Mouse (Mus musculus): ENCODE data around the gene Racgap1.

The Racgap1 gene

GRCm38 (mm10) chr15:99618595-99618994, 32.9 kb downstream of the Racgap1 start:
- DNase-seq (ENCODE audit: low spot score) = no peak

DNA sequence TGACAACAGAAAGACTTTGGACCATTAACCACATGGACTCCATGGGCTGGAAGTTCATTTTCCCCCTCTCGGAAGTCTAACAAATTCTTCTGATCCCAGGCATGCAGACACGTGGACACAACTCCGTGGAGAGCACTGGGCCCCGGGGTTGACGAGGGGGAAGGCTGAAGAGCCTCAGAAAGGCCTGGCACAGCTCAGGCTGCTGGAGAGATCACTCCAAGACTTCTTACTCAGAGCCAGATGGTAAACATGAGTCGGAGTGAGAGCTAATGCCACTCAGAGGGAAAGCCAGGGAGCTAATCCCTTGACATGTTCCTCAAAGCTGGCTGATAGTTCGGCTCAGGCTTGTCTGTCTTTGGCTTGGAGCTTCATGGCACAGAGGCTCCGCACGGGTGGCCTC, 36.2 kb downstream of the Racgap1 start:
- DNase-seq (ENCODE audit: low spot score) = no peak

- DNase-seq (ENCODE audit: low spot score) = peak; percentile 40
These were observed 36.7 kb downstream of the Racgap1 start for GRCm38 (mm10) chr15:99614753-99615152.

DNA sequence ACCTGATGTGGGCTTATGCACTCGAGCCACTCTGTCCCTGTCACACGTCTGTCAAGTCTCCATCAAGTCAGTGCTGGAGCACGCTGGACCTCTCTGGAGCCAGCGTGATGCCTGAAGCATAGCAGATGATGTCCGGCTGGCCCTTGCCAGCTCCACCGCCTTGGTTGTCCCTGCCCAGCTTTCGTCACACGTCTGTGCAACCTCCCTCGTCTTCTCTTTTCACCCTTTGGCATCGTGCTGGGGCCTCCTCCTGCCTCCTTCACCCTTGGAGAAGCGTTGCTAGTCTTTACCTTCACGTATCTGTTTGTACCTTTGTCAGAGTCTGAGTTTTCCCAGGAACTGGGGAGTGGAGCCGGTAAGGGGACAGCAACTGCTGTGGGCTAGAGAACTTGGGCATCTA, 37.2 kb downstream of the Racgap1 start:
- no peak for DNase-seq (ENCODE audit: low spot score)

DNA sequence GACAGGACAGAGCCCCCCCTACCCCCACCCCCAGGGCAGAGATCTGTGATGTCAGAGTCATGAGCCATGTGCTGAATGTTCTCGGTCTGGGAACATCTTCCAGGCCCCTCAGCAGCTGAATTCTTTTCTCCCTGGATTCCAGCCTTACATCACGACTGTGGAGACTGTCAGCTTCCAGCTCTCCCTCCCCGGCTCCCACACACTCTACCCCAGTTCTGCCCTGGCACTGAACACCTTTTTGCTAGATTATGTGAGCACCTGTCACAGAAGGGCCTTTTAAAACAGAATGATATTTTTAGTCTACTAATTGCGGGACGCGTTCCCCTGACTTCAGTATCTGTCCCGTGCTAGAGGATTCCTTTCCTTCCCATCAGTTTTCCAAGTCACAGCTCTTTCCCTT, 39.9 kb downstream of the Racgap1 start:
- no peak for DNase-seq (ENCODE audit: low spot score)

DNA sequence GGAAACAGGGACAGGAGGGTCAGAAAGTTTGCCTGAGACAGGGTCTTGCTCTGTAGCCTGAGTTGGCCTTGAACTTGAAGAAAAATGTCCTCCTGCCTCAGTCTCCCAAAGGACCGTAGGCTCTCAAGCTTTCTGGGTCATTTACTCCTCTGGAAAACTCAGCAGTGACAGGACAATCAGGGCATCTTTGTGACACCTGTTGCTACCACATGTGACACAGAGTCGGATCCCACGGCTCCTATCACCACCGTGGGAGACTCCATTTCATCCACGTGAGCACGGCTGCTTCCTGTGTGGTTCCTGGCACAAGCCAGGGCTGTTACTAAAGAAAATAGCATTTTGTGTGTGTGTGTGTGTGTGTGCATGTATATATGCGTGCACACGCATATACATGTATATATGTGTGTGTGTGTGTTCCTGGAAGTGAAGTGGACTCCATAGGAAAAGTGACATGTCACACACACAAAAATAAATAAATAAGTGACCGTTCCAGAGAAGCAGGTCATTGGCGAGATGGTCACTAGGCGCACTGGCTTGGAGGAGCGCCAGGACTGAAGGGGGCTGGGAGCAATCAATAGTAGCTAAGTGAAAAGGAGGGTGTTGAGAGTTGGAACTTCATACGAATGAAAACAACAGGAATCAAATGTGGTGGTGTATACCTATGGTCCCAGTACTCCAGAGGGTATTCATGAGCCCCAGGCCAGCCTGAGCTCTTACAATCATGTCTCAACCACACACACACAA, 42.9 kb downstream of the Racgap1 start:
- DNase-seq (ENCODE audit: low spot score) = no peak

- no peak for DNase-seq (ENCODE audit: low spot score)
These were observed 43.9 kb downstream of the Racgap1 start for GRCm38 (mm10) chr15:99607388-99608113.

- DNase-seq (ENCODE audit: low spot score) = no peak
These were observed 44.9 kb downstream of the Racgap1 start for GRCm38 (mm10) chr15:99606515-99606914.

GRCm38 (mm10) chr15:99605595-99605994, 45.9 kb downstream of the Racgap1 start:
- no peak for DNase-seq (ENCODE audit: low spot score)

- DNase-seq (ENCODE audit: low spot score) = no peak
These were observed 48.2 kb downstream of the Racgap1 start for GRCm38 (mm10) chr15:99603216-99603615.

DNA sequence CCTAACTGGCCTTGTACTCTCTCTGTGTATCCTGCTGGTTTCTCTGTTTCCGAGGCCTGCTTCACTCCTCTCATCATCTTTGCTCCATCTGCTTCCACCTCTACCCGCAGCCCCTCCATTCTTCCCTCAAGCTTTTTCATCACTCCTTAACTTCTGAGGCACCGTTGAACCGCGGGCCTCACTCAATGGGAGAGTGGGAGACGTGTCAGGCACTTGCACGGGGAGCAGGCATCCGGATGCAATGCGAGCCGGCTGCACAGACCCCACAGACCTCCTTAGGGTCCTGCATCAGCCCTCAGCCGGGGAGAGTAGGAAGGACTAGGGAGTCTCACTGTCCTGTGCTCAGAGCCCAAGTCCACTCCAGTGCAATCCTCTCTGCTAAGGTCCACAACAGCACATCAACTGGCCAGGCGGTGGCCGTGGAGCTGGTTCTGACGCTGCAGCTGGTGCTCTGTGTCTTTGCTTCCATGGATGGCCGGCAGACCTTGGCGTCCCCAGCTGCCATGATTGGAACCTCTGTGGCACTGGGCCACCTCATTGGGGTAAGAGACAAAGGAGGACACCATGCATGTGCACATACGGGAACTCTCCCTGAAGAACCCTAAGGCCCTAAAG, 49.1 kb downstream of the Racgap1 start:
- no peak for DNase-seq (ENCODE audit: low spot score)

GRCm38 (mm10) chr15:99601823-99602120, 49.7 kb downstream of the Racgap1 start:
- DNase-seq (ENCODE audit: low spot score) = no peak

GRCm38 (mm10) chr15:99600986-99601822, 50.3 kb downstream of the Racgap1 start, which contains the start of gene Aqp6:
Gene Aqp6, plus strand, starts transcription at chr15:99601400.
- DNase-seq (ENCODE audit: low spot score) = no peak

- DNase-seq (ENCODE audit: low spot score) = no peak
These were observed 52.0 kb downstream of the Racgap1 start for GRCm38 (mm10) chr15:99599245-99600070.

DNA sequence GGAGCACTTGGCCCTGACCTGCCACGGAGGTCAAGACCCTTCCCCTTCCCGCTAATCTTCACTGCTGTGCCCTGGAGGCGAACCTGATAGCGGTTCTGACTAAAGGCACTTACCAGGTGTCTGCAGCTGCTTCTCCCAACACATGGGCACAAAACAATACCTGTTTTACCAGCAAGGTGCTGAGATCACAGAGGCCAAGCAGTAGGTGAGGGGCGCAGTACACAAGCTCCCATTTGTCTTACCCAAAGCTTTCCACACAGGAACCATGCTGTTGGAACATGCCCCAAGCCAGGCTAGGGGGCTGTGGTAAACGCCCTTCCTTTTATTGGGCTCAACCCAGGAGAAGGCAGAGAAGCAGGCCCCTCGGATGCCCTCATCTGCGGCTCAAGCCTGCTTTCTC, 53.9 kb downstream of the Racgap1 start:
- DNase-seq (ENCODE audit: low spot score) = no peak

DNA sequence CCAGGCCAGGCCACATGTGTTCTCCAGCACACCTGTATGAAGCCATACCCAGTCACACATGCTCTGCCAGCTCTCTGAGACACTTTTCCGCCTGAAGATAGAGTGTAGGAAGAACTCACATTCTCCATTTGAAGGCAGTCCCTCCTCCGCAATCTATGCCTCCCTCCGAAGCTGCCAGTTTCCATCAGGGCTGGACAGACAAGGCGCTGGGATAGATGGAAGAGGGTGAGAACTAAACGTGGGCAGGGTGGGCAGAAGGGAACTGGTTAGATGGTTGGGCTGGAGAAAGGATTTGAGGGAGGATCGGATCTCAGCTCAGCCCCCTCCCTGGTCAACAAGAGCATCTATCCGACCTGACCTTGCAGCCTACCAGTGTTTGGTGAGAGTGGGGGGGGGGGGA, 54.6 kb downstream of the Racgap1 start:
- no peak for DNase-seq (ENCODE audit: low spot score)

DNA sequence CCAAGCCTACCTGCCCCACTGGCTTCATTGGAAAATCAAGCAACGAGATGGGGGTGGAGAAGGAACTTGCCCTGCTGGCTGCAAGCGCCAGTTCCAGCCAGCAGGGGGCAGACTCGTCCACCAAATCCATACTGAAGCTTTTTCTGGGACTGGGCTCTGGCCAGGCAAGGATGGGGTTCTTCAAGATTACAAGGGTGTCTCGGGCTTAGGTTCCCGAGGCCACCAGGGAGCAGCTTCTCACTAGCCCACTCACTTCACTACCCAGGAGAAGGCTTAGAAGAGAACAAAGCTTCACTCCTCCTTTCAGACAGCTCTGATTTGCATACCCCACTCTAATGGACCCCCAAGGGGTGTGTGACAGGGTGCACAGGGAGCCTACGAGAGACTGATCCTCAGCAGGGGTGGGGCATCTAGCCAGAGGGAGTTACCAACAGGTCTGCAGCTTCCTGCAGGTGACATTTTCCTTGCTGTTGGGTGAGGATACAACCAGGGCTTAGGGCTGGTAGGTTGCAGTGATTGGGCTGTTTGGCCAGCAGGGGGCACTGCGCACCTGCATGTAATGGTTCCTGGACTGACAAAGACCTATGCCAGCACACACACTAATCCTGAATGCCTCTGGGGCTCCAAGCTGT, 55.3 kb downstream of the Racgap1 start:
- peak; percentile 82 for DNase-seq (ENCODE audit: low spot score)

- no peak for DNase-seq (ENCODE audit: low spot score)
These were observed 56.5 kb downstream of the Racgap1 start for GRCm38 (mm10) chr15:99594951-99595350.

DNA sequence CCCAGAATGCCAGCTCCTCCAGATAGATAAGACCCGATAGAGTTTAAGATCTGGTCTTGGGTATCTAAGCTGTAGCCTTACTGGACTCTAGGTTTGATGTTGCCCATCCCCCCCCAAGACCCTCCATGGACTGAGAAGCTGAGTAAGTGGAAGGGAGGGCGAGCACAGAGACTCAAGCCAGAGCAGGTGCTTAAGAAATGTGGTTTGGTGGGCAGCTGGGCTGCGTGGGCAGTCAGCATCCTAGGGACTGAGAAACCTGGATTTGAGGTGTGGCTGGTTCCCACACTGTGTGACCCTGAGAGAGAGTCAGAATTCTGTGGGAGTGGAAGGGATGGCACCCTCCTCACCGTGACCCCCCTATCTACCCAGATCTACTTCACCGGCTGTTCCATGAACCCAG, 58.6 kb downstream of the Racgap1 start:
- DNase-seq (ENCODE audit: low spot score) = no peak

GRCm38 (mm10) chr15:99592177-99592576, 59.3 kb downstream of the Racgap1 start:
- DNase-seq (ENCODE audit: low spot score) = no peak

Measured in ovary, postnatal 14 days (tissue).